Mouse (Mus musculus): ENCODE data around the gene Lrrc10b.

DNA sequence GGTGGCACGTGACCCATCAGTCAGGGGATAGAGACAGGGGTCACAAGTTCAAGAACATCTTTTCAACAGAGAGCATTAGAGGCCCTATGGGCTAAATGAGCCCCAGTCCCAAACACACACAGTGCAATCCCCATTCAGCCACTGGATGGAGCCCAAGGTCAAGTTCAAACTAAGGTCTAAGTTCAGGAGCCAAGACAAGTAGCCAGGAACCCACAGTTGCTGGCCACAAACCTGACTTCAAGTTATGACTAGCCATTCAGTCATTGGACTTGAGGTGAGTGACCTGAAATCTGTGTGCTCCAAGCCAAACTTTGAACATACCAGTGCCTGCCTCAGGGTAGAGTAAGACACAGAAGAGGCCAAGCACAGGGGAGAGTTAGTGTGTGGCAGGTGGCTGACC lies 19.8 kb downstream of the Lrrc10b start:
- no peak for TF ChIP-seq CTCF (IDR thresholded peaks at IDR 0.05; ENCODE audit: low read depth, low read length)
- no peak for TF ChIP-seq TAL1 (conservative IDR thresholded peaks at IDR 0.05; ENCODE audit: low read depth, low read length)
- TF ChIP-seq POLR2AphosphoS5 (IDR thresholded peaks at IDR 0.05; ENCODE audit: insufficient replicate concordance, low read depth, low read length) = no peak
- TF ChIP-seq GATA1 (IDR thresholded peaks at IDR 0.05; ENCODE audit: borderline replicate concordance, low read length) = no peak

Measured in G1E (cell line).